Mouse (Mus musculus) heart, adult 2 months (tissue): ENCODE measurements at regions not wholly inside any gene's neighbourhood (a gene's known extent, or its start where the extent isn't known, plus 50 kb on each side); places are given as distances from the start of the nearest gene placed in this dataset.

Experiments
- DNase-seq, 2 experiments: peaks; one replicate each; pipeline ENCODE4 v3.0.0; 2021
- H3K27ac ChIP-seq: fragments of 200-600 bp; 2 replicates; pipeline ENCODE4 v1.8.1; 2022
- H3K27me3 ChIP-seq: fragments of 200-500 bp; 2 replicates; pipeline ENCODE4 v1.6.1; 2012; ENCODE audit warnings: mild to moderate bottlenecking, low read length, inconsistent platforms, mixed read lengths; ENCODE audit not compliant: control insufficient read depth, insufficient read depth
- H3K36me3 ChIP-seq: fragments of 200-500 bp; 2 replicates; pipeline ENCODE4 v1.6.1; 2012; ENCODE audit warnings: low read length, inconsistent platforms; ENCODE audit not compliant: control insufficient read depth, insufficient read depth
- H3K4me1 ChIP-seq: fragments of 200-500 bp; 2 replicates; pipeline ENCODE4 v1.6.1; 2011; ENCODE audit warnings: low read length; ENCODE audit not compliant: control insufficient read depth, insufficient read depth
- H3K4me3 ChIP-seq: fragments of 200-600 bp; 2 replicates; pipeline ENCODE4 v1.8.1; 2022
- H3K79me2 ChIP-seq: fragments of 200-500 bp; replicated peaks from 2 replicates; pipeline ENCODE4 v1.6.1; 2012; ENCODE audit warnings: mild to moderate bottlenecking, inconsistent platforms, low read length, moderate library complexity, mixed read lengths; ENCODE audit not compliant: control insufficient read depth, insufficient read depth
- H3K9ac ChIP-seq: fragments of 200-500 bp; 2 replicates; pipeline ENCODE4 v1.6.1; 2012; ENCODE audit warnings: low read depth, mild to moderate bottlenecking, control low read depth, inconsistent platforms, low read length, mixed read lengths
- CTCF ChIP-seq: fragments of 200-600 bp; IDR thresholded peaks from 2 replicates; pipeline ENCODE4 v1.8.1; 2022; ENCODE audit warnings: antibody characterized with exemption, mild to moderate bottlenecking, moderate library complexity
- EP300 ChIP-seq: fragments of 200-500 bp; IDR thresholded peaks from 2 replicates; pipeline ENCODE4 v1.6.1; 2011; ENCODE audit warnings: low read depth, low read length, control low read depth; ENCODE audit not compliant: insufficient read depth
- POLR2A ChIP-seq: fragments of 200-500 bp; IDR thresholded peaks from 2 replicates; pipeline ENCODE4 v1.6.1; 2011; ENCODE audit warnings: mild to moderate bottlenecking, low read depth, low read length, control low read depth; ENCODE audit not compliant: insufficient read depth
- WGBS: fragments of 180-500 bp; shearing (Covaris S2); methylation state at CpG from one replicate; pipeline ENCODE4 v1.1.7; 2018; 5-methylcytosine and 5-hydroxymethylcytosine counted together
- intact Hi-C: fragments of 180-260 bp; cut with DNase I; formaldehyde crosslinking; loops from one replicate; pipeline ENCODE4 v1.15.1; 2025

DNA sequence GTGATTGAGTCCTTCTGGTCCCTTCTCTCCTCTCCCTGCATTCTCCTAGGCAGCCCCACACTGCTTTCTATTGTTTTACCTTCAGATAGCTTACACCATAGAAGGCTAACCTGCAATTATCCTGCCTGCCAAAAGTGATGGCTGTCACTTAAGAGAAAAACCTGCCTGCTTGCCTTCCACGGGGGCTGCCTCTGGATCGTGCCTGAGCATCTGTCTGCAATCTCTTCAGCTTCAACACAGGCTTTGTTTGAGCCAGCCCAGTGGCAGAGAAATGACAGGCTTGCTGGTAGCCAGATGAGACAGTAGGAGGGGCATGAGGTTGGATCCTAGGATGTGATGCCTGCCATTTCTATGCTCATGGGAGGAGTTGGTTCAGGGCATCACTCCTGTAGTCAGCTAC, 345.2 kb upstream of the Tshz3 start:
- WGBS = 42% methylated on average over 2 of the region's 2 CpGs
- Histone ChIP-seq H3K4me1 (no peaks in the 10 kb centered on the region), H3K79me2 (no peaks in the 10 kb centered on the region), H3K36me3 (no peaks in the 10 kb centered on the region), H3K27ac (no peak overlapping the region), H3K9ac (no peak overlapping the region), H3K27me3 (no peaks in the 10 kb centered on the region), H3K4me3 (no peak overlapping the region)
- intact Hi-C loops = no loop called here
- no peak for DNase-seq
- TF ChIP-seq EP300 = no peak
- no peak for TF ChIP-seq POLR2A
- no peak for TF ChIP-seq CTCF

DNA sequence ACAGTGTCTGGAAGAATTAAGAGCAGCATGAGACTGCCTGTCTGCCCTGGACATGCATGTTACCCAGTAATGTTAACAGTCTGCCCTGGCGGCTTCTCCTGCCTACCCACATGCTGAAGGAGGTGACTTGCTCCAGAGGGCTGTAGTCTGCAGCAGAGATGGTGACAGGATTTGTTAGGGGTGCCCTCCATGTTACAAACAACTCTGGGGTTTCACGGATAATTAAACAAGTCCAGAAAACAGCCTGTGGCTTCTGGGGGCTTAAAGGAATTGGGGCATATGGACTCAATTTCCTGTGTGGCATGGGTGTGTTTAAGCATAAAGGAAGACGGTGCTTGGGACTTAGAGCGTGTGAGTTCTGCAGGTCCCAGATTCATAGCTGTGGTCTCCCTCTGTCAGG, 347.3 kb upstream of the Tshz3 start:
- no peaks in the 10 kb centered on the region for H3K27me3 ChIP-seq
- no peak overlapping the region for H3K4me3 ChIP-seq
- TF ChIP-seq EP300 = no peak
- TF ChIP-seq POLR2A = no peak
- TF ChIP-seq CTCF = no peak
- DNase-seq = no peak
- H3K4me1 ChIP-seq = no peaks in the 10 kb centered on the region
- H3K27ac ChIP-seq = no peak overlapping the region
- intact Hi-C loops = no loop called here
- H3K79me2 ChIP-seq = no peaks in the 10 kb centered on the region
- no peaks in the 10 kb centered on the region for H3K36me3 ChIP-seq
- no peak overlapping the region for H3K9ac ChIP-seq
- 72% methylated on average over 4 of the region's 4 CpGs for WGBS

GRCm38 (mm10) chr7:36348195-36348594, 349.7 kb upstream of the Tshz3 start:
- no peaks in the 10 kb centered on the region for H3K79me2 ChIP-seq
- no peaks in the 10 kb centered on the region for H3K27me3 ChIP-seq
- no peaks in the 10 kb centered on the region for H3K4me1 ChIP-seq
- intact Hi-C loops = no loop called here
- 87% methylated on average over 8 of the region's 8 CpGs for WGBS
- no peak overlapping the region for H3K4me3 ChIP-seq
- no peak overlapping the region for H3K9ac ChIP-seq
- TF ChIP-seq CTCF = no peak
- no peak for TF ChIP-seq EP300
- TF ChIP-seq POLR2A = no peak
- H3K27ac ChIP-seq = no peak overlapping the region
- no peak for DNase-seq
- H3K36me3 ChIP-seq = no peaks in the 10 kb centered on the region

- no peak overlapping the region for H3K9ac ChIP-seq
- intact Hi-C loops = no loop called here
- no peak overlapping the region for H3K27ac ChIP-seq
- no peaks in the 10 kb centered on the region; the same call in 1 of the 2 replicates for H3K27me3 ChIP-seq
- DNase-seq = no peak
- 90% methylated on average over 5 of the region's 5 CpGs for WGBS
- H3K79me2 ChIP-seq = no peaks in the 10 kb centered on the region
- no peak overlapping the region for H3K4me3 ChIP-seq
- H3K36me3 ChIP-seq = no peaks in the 10 kb centered on the region
- TF ChIP-seq EP300 (no peak), POLR2A (no peak), CTCF (no peak)
- H3K4me1 ChIP-seq = no peaks in the 10 kb centered on the region
Observed at GRCm38 (mm10) chr7:36334857-36335256, 363.1 kb upstream of the Tshz3 start.

DNA sequence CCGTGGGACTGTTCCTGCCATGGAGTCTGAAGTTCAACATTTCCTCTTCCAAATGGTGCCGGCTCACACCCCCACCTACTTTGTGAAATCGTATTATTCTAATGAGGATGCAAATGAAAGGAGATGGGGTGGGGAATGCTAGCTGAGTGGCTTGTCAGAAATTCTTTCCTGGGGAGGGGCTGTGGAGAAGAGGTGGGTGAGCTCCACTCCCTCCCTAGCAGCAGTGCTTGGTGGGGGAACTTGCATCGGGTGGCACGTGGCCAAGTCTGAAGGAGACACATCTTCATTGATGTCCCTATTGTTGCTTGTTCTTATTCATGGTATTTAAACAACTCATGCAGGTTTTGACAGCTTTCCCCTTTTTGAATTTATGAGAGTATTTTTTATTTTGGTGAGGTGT, 363.8 kb upstream of the Tshz3 start:
- intact Hi-C loops = no loop called here
- no peak for DNase-seq
- Histone ChIP-seq H3K27me3 (no peaks in the 10 kb centered on the region; the same call in 1 of the 2 replicates), H3K4me1 (no peaks in the 10 kb centered on the region), H3K9ac (no peak overlapping the region), H3K27ac (no peak overlapping the region), H3K36me3 (no peaks in the 10 kb centered on the region), H3K4me3 (no peak overlapping the region), H3K79me2 (no peaks in the 10 kb centered on the region)
- WGBS = 25% methylated on average over 5 of the region's 5 CpGs
- TF ChIP-seq EP300 (no peak), CTCF (no peak), POLR2A (no peak)

GRCm38 (mm10) chr7:36332633-36333032, 365.3 kb upstream of the Tshz3 start:
- intact Hi-C loops = no loop called here
- DNase-seq = no peak
- no peak overlapping the region for H3K27ac ChIP-seq
- H3K79me2 ChIP-seq = no peaks in the 10 kb centered on the region
- TF ChIP-seq EP300 = no peak
- TF ChIP-seq CTCF = no peak
- TF ChIP-seq POLR2A = no peak
- H3K9ac ChIP-seq = no peak overlapping the region
- H3K36me3 ChIP-seq = no peaks in the 10 kb centered on the region
- H3K4me1 ChIP-seq = no peaks in the 10 kb centered on the region
- H3K4me3 ChIP-seq = no peak overlapping the region
- H3K27me3 ChIP-seq = no peaks in the 10 kb centered on the region; the same call in 1 of the 2 replicates
- 73% methylated on average over 7 of the region's 7 CpGs for WGBS
